Mouse (Mus musculus): ENCODE data around the gene Tcl1b2. TPM values are rescaled to one million over a fixed set of nuclear protein-coding genes. Genes with fewer than 3 reads are reported as not detected.
"Not testable (repeated sequence)": the region's sequence is repeated elsewhere in the genome, so short reads cannot be mapped to it uniquely, and the experiment has no call there.

Gene Tcl1b2
- total RNA-seq (2021) = not detected
- long read RNA-seq, experiment 1 = 0 reads
- long read RNA-seq, experiment 2 = 0 reads

DNA sequence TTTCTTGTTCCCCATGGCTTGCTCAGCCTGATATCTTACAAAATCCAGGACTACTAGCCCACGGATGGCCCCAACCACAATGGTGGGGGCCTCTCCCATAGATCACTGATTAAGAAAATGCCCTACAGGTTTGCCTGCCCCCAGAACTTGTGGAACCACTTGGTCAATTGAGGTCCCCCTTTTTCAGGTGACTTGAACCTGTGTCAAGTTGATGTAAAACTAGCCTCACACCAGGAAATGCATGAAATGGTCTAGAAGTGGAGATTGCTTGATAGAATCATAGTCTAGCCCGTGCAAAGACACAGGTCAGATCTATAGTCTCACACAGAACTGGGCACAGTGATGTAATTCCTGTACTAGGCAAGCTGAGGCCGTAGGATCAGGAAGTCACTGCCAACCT is at the start of gene Tcl1b2:
Gene Tcl1b2 (plus strand): TSS at position 301 of the 400 bp plus-strand sequence.
- DNase-seq (ENCODE audit: low spot score in 2 of 2) = no peak
- intact Hi-C loops (cut with DNase I) = no loop called here

DNA sequence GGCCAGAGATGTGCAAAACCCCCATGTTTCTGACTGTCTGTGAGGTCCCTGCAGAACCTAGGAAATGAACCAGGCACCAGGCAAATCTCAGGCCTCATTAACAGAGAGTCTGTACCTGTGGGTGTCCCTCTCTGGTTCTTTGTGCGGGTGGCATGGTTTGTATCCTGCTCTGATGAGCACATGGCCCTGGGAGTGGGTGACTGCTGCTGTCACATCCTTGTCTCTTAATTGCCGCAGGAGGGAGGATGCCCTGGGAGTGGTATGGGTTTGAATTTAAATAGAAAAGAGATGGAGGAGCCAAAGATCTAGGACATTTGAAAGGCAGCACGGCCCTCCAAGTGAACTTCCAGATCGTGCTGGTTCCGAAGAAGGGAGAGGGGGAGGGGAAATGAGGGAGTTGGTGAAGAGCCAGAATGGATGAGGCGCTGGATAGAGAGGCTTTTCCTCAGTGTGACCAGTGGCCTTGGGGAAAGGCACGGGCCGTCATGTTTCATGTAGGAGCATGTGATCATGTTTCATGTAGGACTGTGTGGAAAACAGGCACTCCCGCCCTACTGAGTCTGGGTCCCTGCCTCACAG is 46.3 kb upstream of the Tcl1b2 start:
- no peak for DNase-seq (ENCODE audit: low spot score in 2 of 2)
- intact Hi-C loops (cut with DNase I) = loop anchor here (5.0 kb wide), 1 partner anchor 47 kb away; no protein-coding TSS in a partner anchor

- DNase-seq (ENCODE audit: low spot score in 2 of 2) = peak; percentile 49 to 50
- intact Hi-C loops (cut with DNase I) = loop anchor here (5.0 kb wide), 1 partner anchor 51 kb away; no protein-coding TSS in a partner anchor
These were observed 42.9 kb upstream of the Tcl1b2 start for GRCm38 (mm10) chr12:105102901-105103300.

DNA sequence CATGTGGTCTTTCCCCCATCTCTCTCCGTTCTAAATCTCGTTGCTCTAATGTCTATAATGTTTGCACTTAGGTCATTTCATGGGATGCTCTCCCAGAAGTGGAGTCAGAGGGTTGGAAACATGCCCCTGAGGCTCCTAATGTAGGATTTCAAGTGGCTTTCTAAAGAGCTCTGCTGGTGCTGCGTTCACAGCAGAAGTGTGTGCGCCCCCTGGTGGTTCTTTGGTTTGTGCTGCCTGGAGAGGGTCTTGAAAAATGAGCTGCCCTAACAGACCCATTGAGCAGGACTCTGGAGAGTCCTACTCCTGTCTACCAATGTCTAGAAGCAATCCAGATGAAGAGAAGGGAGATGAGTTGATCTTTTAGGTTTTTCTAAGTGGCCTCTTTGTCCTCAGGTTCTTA is 41.8 kb upstream of the Tcl1b2 start:
- intact Hi-C loops (cut with DNase I) = loop anchor here (1.0 to 5.0 kb wide), 2 partner anchors 31 to 52 kb away; no protein-coding TSS in a partner anchor

DNA sequence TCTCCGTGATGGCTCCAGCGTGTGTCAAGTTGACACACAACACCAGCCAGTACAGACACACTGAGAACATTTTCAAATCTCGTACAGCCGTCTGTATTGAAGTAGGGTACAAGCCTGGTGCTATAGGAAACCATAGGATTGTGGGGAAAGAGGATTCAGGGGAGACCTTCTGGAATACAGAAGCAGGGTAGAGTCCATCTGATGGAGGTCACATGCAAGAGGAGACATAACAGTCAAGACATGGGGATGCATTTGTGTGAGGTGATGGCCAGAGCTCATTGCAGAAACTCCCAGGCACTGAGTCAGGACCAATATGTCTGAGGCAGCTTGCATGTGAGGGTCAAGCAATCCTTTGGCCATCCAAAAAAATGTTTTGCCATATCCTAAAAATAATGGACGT is 40.5 kb upstream of the Tcl1b2 start:
- DNase-seq (ENCODE audit: low spot score in 2 of 2) = no peak
- intact Hi-C loops (cut with DNase I) = no loop called here

More for the DNA sequence above, 41.8 kb upstream of the Tcl1b2 start:
- DNase-seq (ENCODE audit: low spot score in 2 of 2) = peak; percentile 73 to 85

GRCm38 (mm10) chr12:105108856-105109255 is 37.0 kb upstream of the Tcl1b2 start:
- intact Hi-C loops (cut with DNase I) = no loop called here
- no peak for DNase-seq (ENCODE audit: low spot score in 2 of 2)

GRCm38 (mm10) chr12:105109406-105109805 is 36.4 kb upstream of the Tcl1b2 start:
- peak in 1 of 2 experiments; percentile 39 for DNase-seq (ENCODE audit: low spot score in 2 of 2)

GRCm38 (mm10) chr12:105109812-105110211 is 36.0 kb upstream of the Tcl1b2 start:
- intact Hi-C loops (cut with DNase I) = no loop called here
- no peak for DNase-seq (ENCODE audit: low spot score in 2 of 2)

More at GRCm38 (mm10) chr12:105109406-105109805, 36.4 kb upstream of the Tcl1b2 start:
- intact Hi-C loops (cut with DNase I) = no loop called here

- DNase-seq (ENCODE audit: low spot score in 2 of 2) = no peak
- intact Hi-C loops (cut with DNase I) = no loop called here
These were observed 33.4 kb upstream of the Tcl1b2 start for GRCm38 (mm10) chr12:105112321-105112988.

DNA sequence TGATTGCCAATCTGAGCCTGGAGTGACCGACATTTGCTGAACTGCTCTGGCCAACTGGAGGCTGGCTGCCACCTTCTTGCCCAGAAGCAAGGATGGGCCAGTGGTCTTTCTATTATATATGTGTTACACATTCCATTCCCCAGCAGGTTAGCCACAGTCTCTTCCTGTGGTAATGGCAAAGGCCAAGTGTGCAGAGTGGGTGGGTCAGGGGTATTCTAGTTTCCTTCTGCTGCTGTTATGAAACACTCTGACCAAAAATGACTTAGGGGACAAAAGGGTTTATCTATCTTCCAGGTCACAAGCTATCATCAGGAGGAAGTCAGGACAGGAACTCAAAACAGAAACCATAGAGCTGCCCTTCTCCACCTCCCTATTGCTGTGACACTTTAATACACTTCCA is 29.2 kb upstream of the Tcl1b2 start:
- DNase-seq (ENCODE audit: low spot score in 2 of 2) = no peak
- intact Hi-C loops (cut with DNase I) = no loop called here

- intact Hi-C loops (cut with DNase I) = no loop called here
- no peak for DNase-seq (ENCODE audit: low spot score in 2 of 2)
These were observed 20.5 kb upstream of the Tcl1b2 start for GRCm38 (mm10) chr12:105125362-105125761.

DNA sequence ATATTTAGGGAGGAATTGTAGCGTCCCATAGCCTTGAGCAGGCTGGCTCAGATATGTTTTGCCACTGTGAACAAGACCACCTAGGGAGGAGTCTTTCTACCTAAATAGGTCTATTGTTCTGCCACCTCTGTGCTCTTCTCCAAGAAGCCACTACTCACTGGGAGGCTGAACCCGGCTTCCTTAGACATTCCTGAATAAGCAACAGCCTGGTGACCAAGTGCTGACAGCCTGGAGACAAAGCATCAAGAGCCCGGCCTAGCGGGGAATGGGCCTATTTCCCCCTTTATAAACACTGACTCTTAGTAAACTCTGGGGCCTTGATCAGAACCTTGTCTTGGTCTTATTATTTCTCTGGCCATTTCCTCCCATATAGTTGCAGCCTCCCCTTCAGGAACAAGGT is 19.3 kb upstream of the Tcl1b2 start:
- DNase-seq (ENCODE audit: low spot score in 2 of 2) = no peak
- intact Hi-C loops (cut with DNase I) = no loop called here

DNA sequence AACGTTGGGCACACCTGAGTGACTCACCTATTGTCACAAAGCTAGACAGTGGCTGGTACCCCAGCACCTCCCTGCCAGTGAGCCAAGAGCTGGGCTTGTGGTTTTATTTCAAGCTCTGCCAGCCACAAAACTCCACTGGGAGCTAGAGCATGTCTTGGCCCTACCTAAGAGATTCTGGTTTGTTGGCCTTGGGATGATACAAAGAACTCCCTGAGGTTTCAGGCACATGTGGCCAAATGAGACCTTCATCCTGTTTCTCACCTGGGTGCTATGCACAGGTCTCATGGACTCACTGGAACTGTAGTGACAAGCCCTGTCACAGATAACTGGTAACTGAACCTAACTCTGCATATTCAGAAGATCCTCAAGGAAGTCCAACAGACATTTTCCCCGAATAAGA is 18.2 kb upstream of the Tcl1b2 start:
- intact Hi-C loops (cut with DNase I) = no loop called here
- DNase-seq (ENCODE audit: low spot score in 2 of 2) = no peak

DNA sequence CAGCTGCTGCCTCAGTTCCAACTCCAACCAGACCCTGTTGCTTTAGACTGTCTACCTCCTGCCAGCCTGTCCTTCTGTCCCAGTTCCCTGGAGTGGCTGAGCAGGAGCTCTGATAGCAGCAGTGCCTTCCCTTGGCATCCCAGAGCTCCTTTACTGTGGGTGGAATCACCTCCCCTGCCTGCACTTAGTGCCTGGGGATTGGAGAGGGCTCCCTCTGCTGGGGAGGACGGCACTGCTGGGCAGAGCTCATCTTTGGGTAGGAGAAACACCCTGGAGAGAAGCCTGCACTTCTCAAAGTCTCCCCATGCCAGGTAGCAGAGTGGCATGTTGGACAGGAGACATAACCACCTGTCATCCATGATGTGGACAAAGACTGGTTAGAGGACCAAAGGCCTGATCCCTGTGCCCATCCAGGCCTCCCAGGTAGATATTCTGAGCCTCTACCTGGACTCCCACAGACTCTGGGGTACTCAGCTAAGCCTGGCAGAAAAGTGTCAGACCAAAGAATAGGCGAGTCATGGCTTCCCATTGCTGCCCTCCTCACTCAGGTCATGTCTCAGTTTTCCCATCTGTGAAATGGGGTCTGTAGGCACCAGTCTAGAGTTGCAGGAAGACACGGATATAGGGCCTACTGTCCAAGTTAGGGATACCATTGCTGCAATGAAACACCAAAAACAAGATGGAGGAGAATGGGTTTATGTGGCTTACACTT is 16.2 kb upstream of the Tcl1b2 start:
- intact Hi-C loops (cut with DNase I) = not testable (repeated sequence)

DNA sequence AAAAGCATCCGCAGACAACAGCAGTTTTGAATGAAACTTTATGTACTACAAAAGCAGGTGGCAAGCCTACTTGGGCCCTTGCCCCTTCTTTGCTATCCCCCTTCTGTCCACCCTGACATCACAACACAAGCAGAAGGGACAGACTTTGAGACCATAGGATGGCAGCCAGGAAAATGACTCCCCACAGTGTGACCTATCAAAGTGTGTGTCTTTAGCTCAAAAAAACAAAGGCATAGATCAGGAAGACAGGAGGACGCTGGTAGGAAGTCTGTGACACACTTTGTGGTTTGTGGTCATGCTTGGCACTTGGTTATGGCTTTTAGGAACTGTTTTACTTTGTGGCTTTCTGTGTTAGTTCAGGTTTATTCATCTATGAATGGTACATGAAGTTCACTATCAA is 11.6 kb upstream of the Tcl1b2 start:
- intact Hi-C loops (cut with DNase I); DNase-seq (ENCODE audit: low spot score in 2 of 2): not testable (repeated sequence)

More for the DNA sequence above, 16.2 kb upstream of the Tcl1b2 start:
- DNase-seq (ENCODE audit: low spot score in 2 of 2) = not testable (repeated sequence)

GRCm38 (mm10) chr12:105134826-105135225 is 11.0 kb upstream of the Tcl1b2 start:
- intact Hi-C loops (cut with DNase I); DNase-seq (ENCODE audit: low spot score in 2 of 2): not testable (repeated sequence)

DNA sequence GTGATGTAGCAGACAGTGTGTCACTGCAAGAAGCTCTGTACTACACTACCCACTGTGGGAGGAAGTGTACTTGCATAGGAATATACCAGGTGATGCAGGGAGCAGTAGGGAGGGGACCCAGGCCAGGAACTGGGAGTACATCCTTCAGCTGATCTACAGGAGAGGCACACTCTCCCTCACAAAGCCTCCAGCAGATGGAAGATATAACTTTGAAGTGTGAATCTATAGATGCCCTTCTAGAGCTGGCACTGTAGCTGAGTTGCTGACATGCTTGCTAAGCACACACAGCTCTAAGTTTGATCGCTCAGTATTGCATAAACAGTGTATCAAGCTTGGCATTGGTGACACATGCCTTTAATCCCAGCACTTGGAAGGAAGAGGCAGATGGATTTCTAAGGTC is 8.1 kb upstream of the Tcl1b2 start:
- intact Hi-C loops (cut with DNase I); DNase-seq (ENCODE audit: low spot score in 2 of 2): not testable (repeated sequence)

- intact Hi-C loops (cut with DNase I) = no loop called here
- no peak for DNase-seq (ENCODE audit: low spot score in 2 of 2)
These were observed 2.7 kb upstream of the Tcl1b2 start for GRCm38 (mm10) chr12:105143096-105143495.

GRCm38 (mm10) chr12:105144928-105145327 is 886 bp upstream of the Tcl1b2 start:
- DNase-seq (ENCODE audit: low spot score in 2 of 2); intact Hi-C loops (cut with DNase I): not testable (repeated sequence)

GRCm38 (mm10) chr12:105155286-105155685 is 9.5 kb downstream of the Tcl1b2 start:
- DNase-seq (ENCODE audit: low spot score in 2 of 2); intact Hi-C loops (cut with DNase I): not testable (repeated sequence)

Measured in left cerebral cortex, postnatal 14 days (tissue).